Comparison of ENCODE assay signal across 25 mouse cellular contexts in the genomic region with DNA sequence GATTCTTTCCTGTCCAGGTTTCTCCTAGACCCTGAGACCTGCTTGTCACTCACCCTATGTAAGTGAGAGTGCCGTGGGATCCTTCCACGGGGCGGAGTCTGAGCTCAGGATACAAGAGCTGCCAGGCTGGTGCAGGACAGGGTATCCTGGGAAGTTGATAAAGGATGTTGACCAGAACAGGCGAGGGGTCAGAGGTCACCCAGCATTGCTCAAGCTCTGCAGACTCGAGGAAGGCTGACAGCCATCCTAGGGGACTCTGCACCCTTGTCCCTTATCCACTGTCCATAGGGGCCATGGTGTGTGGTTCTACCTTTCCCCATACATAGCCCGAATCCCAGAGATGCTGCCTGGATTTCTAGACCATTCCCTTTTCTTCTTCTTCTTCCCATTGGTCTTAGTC. TPM values are rescaled to one million over a fixed set of nuclear protein-coding genes. Genes with fewer than 3 reads are reported as not detected.
"Had no signal": no experiment of that assay in that cellular context is flagged by ENCODE, and none has a peak within 500 bp of the region (broad histone marks: within the 10 kb centered on the region; RNA-seq: fewer than 3 reads in every experiment).

No protein-coding gene starts in this region.

- H3K27ac ChIP-seq: kidney, postnatal 0 days; layer of hippocampus, adult 2 months; liver, embryonic 14.5 days had no signal

- H3K9ac ChIP-seq: liver, embryonic 14.5 days had no signal

- ATAC-seq: intestine, postnatal 0 days had no signal

- H3K4me3 ChIP-seq: layer of hippocampus, adult 2 months had no signal

- DNase-seq: kidney, adult 2 months; kidney, postnatal 25 days; layer of hippocampus, adult 9-11 months; lung, adult 2 months; lung, postnatal 14 days; lung, postnatal 4 days; midbrain, embryonic 14.5 days; thymus, adult 18-20 months; thymus, postnatal 4 days had no signal

RNA-seq across cellular contexts. Expression of a gene that starts 13.4 kb away (rescaled TPM):
- total RNA-seq: layer of hippocampus, adult 2 months; layer of hippocampus, postnatal 25 days; left cerebral cortex, adult 18-20 months; left cerebral cortex, postnatal 36 days; megakaryocyte progenitor cell, adult 5-6 weeks; midbrain, postnatal 0 days had no signal
- polyA plus RNA-seq: kidney, adult 2 months; kidney, embryonic 14.5 days; limb, embryonic 11.5 days; lung, adult 2 months; neural tube, embryonic 14.5 days; spleen, adult 2 months had no signal

RNA-seq across cellular contexts. Expression of a gene that starts 28.0 kb away (rescaled TPM):
- total RNA-seq: layer of hippocampus, adult 2 months; layer of hippocampus, postnatal 25 days; left cerebral cortex, adult 18-20 months; left cerebral cortex, postnatal 36 days; megakaryocyte progenitor cell, adult 5-6 weeks; midbrain, postnatal 0 days had no signal
- polyA plus RNA-seq: limb, embryonic 11.5 days; limb, embryonic 14.5 days; liver, embryonic 14.5 days; midbrain, embryonic 14.5 days; midbrain, postnatal 0 days; neural tube, embryonic 11.5 days; neural tube, embryonic 14.5 days had no signal

RNA-seq across cellular contexts. Expression of a gene that starts 49.0 kb away (rescaled TPM):
- total RNA-seq: layer of hippocampus, adult 2 months; layer of hippocampus, postnatal 25 days; left cerebral cortex, adult 18-20 months; left cerebral cortex, postnatal 36 days; megakaryocyte progenitor cell, adult 5-6 weeks; midbrain, postnatal 0 days had no signal
- polyA plus RNA-seq: kidney, embryonic 14.5 days; limb, embryonic 11.5 days; limb, embryonic 14.5 days; liver, embryonic 14.5 days; lung, adult 2 months; lung, embryonic 16.5 days; midbrain, embryonic 14.5 days; midbrain, postnatal 0 days; neural tube, embryonic 11.5 days; neural tube, embryonic 14.5 days; spleen, adult 2 months had no signal
